7 mouse cellular contexts compared by ENCODE assay signal in genomic region chr19:7134631-7135091, GRCm38 (mm10). TPM values are rescaled to one million over a fixed set of nuclear protein-coding genes. Genes with fewer than 3 reads are reported as not detected.
A peak's percentile ranks its signal among the peaks of the same experiment; 100 is the strongest.
DNase-seq lines count a peak whose midpoint lies in the region; ATAC-seq and TF ChIP-seq lines count a peak whose summit lies in the region.

No protein-coding gene starts in this region.

- intact Hi-C loops in heart, postnatal 10 days (cut with DNase I): no loop called here

- peaks cover 16% of the 10 kb centered on the region for H3K4me1 ChIP-seq in cortical plate, adult 2 months (ENCODE audit: control insufficient read depth, insufficient read depth, low read length)
- H3K4me1 ChIP-seq in embryonic fibroblast, embryonic 13.5 days (ENCODE audit: control insufficient read depth, insufficient read depth, low read length): 0 out of 2 replicates have a peak, but pooled peaks cover 11% of the 10 kb centered on the region
- H3K4me1 ChIP-seq in neural tube, embryonic 12.5 days: peaks cover 78% of the 10 kb centered on the region

- H3K9ac ChIP-seq in neural tube, embryonic 12.5 days: no peak overlapping the region

- H3K36me3 ChIP-seq in neural tube, embryonic 12.5 days: no peaks in the 10 kb centered on the region

- no peak for TF ChIP-seq POLR2A in cortical plate, adult 2 months (IDR thresholded peaks at IDR 0.05; ENCODE audit: extremely low read depth, insufficient read depth, low read length)
- TF ChIP-seq POLR2A in embryonic fibroblast, embryonic 13.5 days (IDR thresholded peaks at IDR 0.05; ENCODE audit: low read depth, low read length): peak; percentile 35; the same call in 1 of the 2 replicates

- no peaks in the 10 kb centered on the region for H3K9me3 ChIP-seq in neural tube, embryonic 12.5 days

- 11% methylated on average over 17 of the region's 17 CpGs for WGBS in neural tube, embryonic 12.5 days

- no peak for TF ChIP-seq CTCF in cortical plate, adult 2 months (IDR thresholded peaks at IDR 0.05; ENCODE audit: extremely low read depth, insufficient read depth, low read length)
- TF ChIP-seq CTCF in embryonic fibroblast, embryonic 13.5 days (IDR thresholded peaks at IDR 0.05; ENCODE audit: borderline replicate concordance, insufficient read depth, low read length): no peak

- peak; percentile 59 for ATAC-seq in neural tube, embryonic 12.5 days (ENCODE audit: low FRiP score, low read depth)
- no peak for ATAC-seq in megakaryocyte-erythroid progenitor cell, adult 5-6 weeks (replicated peaks; ENCODE audit: low FRiP score, low TSS enrichment, poor library complexity, severe bottlenecking)

- H3K4me2 ChIP-seq in neural tube, embryonic 12.5 days (replicated peaks): peak overlapping the region; percentile 40

- H3K27me3 ChIP-seq in neural tube, embryonic 12.5 days (replicated peaks): peaks cover 29% of the 10 kb centered on the region

- H3K4me3 ChIP-seq in cortical plate, adult 2 months (ENCODE audit: insufficient read depth, low read length): no peak overlapping the region
- H3K4me3 ChIP-seq in embryonic fibroblast, embryonic 13.5 days (ENCODE audit: insufficient read depth, low read length): no peak overlapping the region
- no peak overlapping the region for H3K4me3 ChIP-seq in neural tube, embryonic 12.5 days

- DNase-seq in heart, postnatal 10 days: peak; percentile 58 to 61
- peak; percentile 53 to 86 for DNase-seq in kidney, postnatal 25 days
- no peak for DNase-seq in urinary bladder, adult 2 months (ENCODE audit: low spot score)

- peak overlapping the region; percentile 63; the same call in 1 of the 2 replicates for H3K27ac ChIP-seq in cortical plate, adult 2 months (ENCODE audit: insufficient read depth, low read length)
- peak overlapping the region; percentile 83 for H3K27ac ChIP-seq in embryonic fibroblast, embryonic 13.5 days (ENCODE audit: insufficient read depth, low read length)
- peak overlapping the region; percentile 76 for H3K27ac ChIP-seq in neural tube, embryonic 12.5 days

RNA-seq across cellular contexts. Expression of gene Flrt1, which starts 29.1 kb away (rescaled TPM):
- polyA plus RNA-seq in cortical plate, adult 2 months (2012; rRNA removed): 8.2 and 9.2 TPM in 2 replicates
- polyA plus RNA-seq in embryonic fibroblast, embryonic 13.5 days (2011; ENCODE audit: insufficient read length, low read depth, missing spikeins): 5.3 and 6.4 TPM in 2 replicates
- 1 to 10 TPM; 1.2 to 1.3 TPM for total RNA-seq in heart, postnatal 10 days (2021)
- polyA plus RNA-seq in neural tube, embryonic 12.5 days (2016; fragmentation: Nextera tagmentation; extraction: Ambion mirVana): 7.0 and 9.9 TPM in 2 replicates
- total RNA-seq in megakaryocyte-erythroid progenitor cell, adult 5-6 weeks (2014; fragmentation: Nextera tagmentation): not detected in 2 replicates
- not detected in 2 replicates for total RNA-seq in megakaryocyte-erythroid progenitor cell, adult 5-6 weeks (2017)
- polyA plus RNA-seq in urinary bladder, adult 2 months (2012; rRNA removed): 0.37 and 0.66 TPM in 2 replicates
